Mouse (Mus musculus) urinary bladder, postnatal 10 days (tissue): Measurements from ENCODE around the gene Cers6.

Experiments
- DNase-seq: peaks from one replicate; pipeline ENCODE4 v3.0.0; 2022; ENCODE audit warnings: low spot score

Gene Cers6

DNA sequence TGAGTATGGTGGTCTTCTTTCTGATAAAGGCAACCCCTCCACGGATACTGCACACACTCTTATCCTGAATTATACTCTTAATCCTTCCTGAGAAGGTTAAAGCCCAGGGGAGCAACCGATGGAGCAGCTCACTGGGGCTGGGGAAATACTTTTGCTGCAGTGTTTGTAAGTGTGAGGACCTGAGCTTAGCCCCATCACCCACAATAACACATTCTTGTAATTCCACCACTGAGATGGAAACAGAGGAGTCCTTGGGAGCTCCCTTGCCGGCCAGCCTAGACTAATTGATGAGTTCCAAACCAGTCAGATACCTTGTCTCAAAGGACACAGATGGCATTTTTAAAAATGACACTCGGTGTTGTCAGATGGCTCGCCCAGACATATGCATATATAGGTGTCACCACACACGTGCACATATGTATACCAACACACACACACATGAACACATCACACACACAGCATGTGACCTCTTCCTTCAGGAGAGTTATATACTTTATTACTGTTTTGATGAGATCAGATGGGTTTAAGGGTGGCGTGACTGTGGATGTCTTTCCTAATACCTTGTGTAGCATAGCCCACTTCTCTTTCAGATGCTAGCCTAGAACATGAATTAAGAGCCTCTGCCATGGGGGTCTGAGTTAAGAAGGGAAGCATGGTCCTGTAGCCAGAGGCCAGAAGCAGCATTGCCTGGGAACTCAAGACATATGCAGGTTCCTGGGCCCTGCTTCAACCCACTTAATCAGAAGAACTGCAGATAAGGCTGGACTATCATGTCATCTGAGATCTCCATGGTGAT lies 210.4 kb downstream of the Cers6 start:
- no peak for DNase-seq

- DNase-seq: no peak
Observed at GRCm38 (mm10) chr2:69077189-69077588, 215.9 kb downstream of the Cers6 start.

DNA sequence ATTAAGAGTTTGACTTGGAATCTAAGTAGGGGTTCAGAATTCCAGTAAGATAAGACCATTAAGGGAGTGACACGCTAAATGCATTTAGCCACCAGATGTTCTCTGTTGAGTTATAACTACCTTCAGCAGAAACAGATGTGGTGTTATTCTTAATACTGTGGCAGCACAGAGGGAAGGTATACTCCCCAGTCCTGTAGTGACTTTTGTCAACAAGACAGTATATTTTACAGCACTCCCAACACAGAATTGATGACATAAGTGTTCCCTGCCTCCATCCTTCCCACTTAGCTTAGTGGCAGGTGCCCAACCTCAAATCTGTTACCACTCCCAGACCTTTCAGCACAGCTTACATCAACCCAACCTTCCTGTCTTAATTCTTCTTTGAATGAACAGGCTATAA lies 219.5 kb downstream of the Cers6 start:
- DNase-seq: no peak

- DNase-seq: no peak
Observed at GRCm38 (mm10) chr2:69082499-69083197, 221.4 kb downstream of the Cers6 start.

GRCm38 (mm10) chr2:69083198-69083509 lies 221.9 kb downstream of the Cers6 start:
- DNase-seq: no peak

DNA sequence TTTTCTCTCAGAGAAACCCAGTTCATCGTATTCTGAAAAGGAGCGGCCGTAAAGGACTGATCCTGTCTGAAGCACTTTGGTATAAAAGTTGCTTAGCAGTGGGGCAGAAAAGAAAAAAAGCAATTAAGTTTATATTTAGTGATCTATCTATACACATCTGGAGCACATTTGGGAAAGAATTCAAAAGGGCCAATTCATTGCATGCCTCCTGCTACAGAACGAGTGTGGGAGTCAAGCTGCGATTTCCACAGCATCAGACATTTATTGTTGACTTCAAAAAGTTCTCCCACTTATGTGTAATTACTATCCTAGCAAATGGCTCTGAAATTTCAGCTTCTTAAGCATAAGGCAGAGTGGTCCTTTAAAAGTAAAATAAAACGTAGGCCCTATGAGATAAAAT lies 223.2 kb downstream of the Cers6 start:
- DNase-seq: no peak

- no peak for DNase-seq
Observed at GRCm38 (mm10) chr2:69086505-69087260, 225.4 kb downstream of the Cers6 start.

DNA sequence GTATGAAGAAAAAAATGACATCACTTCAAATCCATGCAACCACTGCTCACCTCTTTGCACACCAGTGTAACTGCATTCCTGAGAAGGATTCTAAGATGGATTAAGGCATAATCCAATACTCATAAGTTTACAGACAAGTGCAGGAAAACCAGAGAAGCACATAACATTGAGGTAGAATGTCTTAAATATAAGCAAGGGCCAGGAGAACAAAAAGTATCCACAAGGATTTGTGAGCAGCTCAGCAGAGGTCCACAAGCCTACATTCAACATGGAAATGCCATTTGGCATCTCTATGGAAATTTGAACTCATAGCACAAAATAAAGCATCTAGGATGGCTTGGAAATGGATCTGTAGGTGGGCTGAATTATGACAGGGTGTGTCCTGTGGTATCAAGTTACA lies 234.6 kb downstream of the Cers6 start:
- DNase-seq: no peak

DNA sequence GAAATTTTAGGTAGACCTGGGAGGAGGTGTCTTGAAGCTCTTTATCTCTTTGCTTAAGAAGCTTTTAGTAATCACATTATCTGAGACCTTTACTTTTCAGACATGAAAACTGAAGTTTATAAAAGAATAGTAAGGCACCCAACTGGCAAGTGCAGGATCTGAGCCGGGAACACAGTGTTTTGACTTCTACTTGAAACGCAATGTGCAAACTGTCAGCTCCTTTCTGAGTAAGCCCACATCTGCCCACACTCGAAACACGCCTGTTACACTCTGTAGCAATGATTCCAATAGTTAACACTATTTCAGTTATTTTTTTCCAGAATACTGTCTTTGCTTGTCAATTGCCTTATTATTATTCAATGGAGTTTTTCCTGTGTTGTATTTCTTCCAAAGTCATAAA lies 235.6 kb downstream of the Cers6 start:
- DNase-seq: no peak

GRCm38 (mm10) chr2:69097526-69097925 lies 236.3 kb downstream of the Cers6 start:
- no peak for DNase-seq

DNA sequence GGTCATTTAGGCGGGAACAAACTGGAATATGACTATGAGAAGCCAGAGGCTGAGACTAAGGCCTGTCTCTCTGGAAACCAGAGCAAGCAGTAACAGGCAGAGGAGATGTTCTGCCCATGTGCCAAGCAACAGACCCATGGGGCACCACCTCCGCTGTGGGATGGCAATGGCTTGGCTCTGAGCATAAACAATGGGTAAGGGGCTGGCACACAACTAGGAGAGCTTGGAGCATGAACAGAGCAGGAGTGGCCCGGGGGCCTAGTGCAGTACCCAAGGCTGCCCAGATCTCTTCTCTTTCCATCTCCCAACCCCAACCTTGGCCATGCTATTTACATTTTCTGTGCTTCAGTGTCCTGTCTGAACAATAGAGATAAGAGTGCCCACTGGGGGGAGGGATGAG lies 237.5 kb downstream of the Cers6 start:
- DNase-seq: no peak

DNA sequence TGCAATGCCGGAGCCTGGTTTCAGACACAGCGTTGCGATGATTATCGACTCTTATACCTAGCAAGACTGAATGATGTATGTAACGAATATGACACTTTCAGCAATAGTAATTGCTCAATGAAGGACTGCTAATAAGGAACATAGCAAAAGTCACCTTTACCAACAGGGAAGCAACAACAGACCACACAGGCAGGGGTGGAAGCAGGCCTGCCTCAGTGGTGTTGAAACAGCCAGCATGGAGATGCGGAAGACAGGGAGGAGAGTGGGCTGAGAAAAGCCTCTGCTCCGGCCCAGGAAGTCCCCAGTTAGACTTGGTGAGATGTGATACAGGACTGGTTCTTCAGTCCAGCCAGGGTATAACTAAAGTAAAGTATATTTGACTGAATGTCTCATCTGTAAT lies 237.9 kb downstream of the Cers6 start:
- DNase-seq: no peak

DNA sequence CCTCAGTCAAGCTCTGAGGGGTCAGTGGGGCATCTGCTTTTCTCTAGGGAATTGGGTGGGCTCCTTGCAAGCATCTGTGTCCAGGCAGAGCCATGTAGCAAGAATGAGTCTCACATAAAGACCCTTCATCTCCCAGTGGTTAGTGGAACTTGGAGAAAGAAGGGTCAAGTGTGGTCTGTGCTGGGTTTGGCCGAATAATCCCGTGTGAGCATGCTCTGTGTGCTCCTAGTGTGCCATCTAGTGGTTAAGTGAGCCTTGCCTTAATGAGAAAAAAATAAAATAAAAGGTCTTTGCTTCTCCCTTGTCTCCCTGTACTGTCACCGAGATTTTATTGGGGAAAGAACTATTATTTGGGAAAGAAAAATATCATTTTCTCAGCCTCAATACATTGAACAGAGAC lies 239.5 kb downstream of the Cers6 start:
- DNase-seq: no peak

- DNase-seq: no peak
Observed at GRCm38 (mm10) chr2:69103526-69103925, 242.3 kb downstream of the Cers6 start.

DNA sequence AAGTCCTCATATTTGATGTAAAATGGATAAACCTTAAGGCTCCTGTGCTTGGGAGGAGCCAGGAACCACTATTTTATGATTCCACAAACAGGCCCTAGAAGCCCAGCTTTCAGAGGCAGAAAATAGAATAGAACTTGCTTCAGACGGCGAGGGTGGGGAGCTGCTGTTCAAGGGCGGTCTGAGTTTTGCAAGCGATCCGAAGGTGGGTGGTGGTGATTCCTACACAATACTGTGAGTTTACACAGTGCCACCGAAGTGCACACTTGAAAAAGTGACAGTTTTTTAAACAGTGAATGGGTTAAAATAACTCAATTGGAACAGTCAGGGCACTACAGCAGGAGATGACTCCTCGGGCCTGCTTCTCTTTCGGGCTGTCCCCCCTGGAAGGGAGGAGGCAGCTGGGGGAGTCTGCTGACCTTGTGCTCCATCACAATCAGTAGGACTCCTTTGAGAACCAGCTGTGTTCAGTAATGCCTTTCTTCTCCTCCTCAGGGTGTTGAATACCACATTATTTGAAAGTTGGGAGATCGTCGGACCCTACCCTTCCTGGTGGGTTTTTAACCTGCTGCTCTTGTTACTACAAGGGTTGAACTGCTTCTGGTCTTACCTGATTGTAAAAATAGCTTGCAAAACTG lies 243.4 kb downstream of the Cers6 start:
- DNase-seq: no peak

GRCm38 (mm10) chr2:69109246-69109645 lies 248.0 kb downstream of the Cers6 start:
- DNase-seq: no peak

DNA sequence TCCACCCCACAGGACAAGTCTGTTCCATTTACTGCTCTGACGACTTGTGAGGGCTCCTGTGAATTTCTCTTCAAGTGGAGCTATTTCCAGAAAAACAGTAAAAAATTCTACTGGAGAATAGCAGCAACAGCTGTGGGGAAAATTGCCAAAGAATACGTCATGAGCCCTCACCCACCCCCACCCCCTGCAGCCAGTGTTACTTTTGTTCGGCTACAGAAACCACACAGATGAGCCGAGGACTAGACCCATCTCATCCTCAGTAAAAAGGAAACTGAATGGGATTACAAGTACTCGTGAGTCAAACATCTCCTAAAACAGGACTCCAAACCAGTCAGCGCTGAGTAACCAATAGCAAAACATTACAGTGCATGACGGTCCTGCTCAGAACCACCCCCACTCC lies 248.5 kb downstream of the Cers6 start:
- no peak for DNase-seq

DNA sequence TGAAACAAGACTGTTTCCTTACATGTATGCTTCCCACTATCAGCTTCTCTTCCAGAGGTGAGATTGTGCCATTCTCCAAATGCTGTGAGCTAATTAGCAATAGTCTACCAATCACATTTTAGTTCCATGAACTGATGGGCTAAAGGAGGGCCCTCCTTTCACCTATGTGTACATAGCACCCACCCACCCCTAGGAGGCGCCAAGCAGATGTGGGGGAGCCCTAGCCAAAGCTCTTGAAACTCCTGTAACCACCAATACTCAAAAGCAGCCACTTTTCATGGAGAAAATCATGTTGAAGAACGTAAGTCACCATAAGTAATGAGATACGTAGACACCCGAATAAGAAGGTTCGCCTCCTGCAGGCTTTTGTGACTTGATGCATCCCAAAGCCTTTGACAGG lies 251.4 kb downstream of the Cers6 start:
- DNase-seq: no peak

DNA sequence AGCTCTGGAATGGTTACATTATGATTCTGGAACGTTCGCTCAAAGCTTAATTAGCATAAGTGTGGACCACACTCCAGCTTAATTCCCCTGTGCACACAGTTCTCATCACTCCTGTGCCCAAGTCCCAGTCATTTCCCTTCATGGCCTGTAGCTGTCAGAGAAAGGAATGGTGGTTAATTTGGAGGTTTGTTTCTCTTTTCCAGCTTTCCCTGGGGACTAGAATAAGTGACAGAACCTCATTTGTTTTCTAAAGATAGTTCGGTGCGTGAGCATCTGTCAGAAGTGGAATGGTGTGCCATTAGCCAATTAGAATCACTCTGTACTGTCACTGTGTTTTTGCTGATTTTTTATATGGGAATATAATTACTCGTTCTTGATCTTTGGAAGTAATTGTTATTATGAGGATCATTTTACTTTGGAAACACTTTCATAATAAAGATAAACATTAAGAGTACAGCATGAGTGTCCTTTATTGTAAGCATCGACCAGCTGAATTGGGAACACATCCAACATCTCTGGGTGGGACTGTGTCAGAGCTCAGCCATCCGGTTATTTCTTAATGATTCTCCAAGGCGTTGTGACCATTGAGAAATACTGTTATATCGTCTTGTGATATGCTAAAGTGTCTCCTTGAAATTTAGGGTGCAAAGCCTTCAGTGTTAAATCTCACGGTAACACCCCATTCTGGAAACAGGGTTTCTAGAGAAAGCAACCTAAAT lies 252.7 kb downstream of the Cers6 start:
- no peak for DNase-seq

- no peak for DNase-seq
Observed at GRCm38 (mm10) chr2:69115921-69116320, 254.7 kb downstream of the Cers6 start.

DNA sequence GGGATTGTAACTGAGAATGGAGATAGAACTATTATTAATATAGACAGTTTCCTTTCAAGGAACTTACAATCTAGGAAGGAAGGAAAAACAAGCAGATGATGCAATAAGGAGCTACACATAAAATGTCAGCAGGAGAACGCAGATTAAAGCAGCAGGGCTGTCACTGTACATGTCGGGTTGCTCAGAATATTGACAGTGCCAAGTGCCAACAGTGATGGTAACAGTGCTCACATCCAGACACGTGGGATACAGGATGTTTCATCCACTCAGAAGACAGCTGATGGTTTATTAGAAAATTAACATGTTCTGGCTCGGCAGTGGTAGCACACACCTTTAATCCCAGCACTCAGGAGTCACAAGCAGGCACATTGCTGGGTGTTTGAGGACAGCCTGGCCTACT lies 255.5 kb downstream of the Cers6 start:
- DNase-seq: no peak

GRCm38 (mm10) chr2:69118994-69119393 lies 257.8 kb downstream of the Cers6 start:
- DNase-seq: no peak
